Mouse (Mus musculus): ENCODE data around the gene Agtr2. TPM values are rescaled to one million over a fixed set of nuclear protein-coding genes. Genes with fewer than 3 reads are reported as not detected.
"Not testable (repeated sequence)": the region's sequence is repeated elsewhere in the genome, so short reads cannot be mapped to it uniquely, and the experiment has no call there.

Agtr2 gene
- 56.0 and 57.9 TPM in 2 replicates for total RNA-seq (2021)
- long read RNA-seq, experiment 1, transcript Agtr2-201 (3 exons, 3,283 nt) = major isoform, 30 of 31 reads
- long read RNA-seq, experiment 1, partial matches to known transcripts = 0 of 31 reads
- long read RNA-seq, experiment 1, other reads (novel, unspliced or antisense) = 1 of 31 reads
- long read RNA-seq, experiment 2, transcript Agtr2-201 (3 exons, 3,283 nt) = major isoform, 26 of 32 reads
- long read RNA-seq, experiment 2, partial matches to known transcripts = 0 of 32 reads
- long read RNA-seq, experiment 2, other reads (novel, unspliced or antisense) = 5 of 32 reads

GRCm38 (mm10) chrX:21484414-21484813 lies at the start of gene Agtr2:
Agtr2 (plus strand) TSS chrX:21484544.
- no peak for DNase-seq

- DNase-seq = no peak
Observed at GRCm38 (mm10) chrX:21452519-21452918, 31.8 kb upstream of the Agtr2 start.

GRCm38 (mm10) chrX:21488111-21488510 lies 3.8 kb downstream of the Agtr2 start:
- DNase-seq = no peak

- peak; percentile 12 for DNase-seq
Observed at GRCm38 (mm10) chrX:21500242-21500641, 15.9 kb downstream of the Agtr2 start.

GRCm38 (mm10) chrX:21507333-21507732 lies 23.0 kb downstream of the Agtr2 start:
- not testable (repeated sequence) for DNase-seq

- DNase-seq = no peak
Observed at GRCm38 (mm10) chrX:21522590-21522989, 38.2 kb downstream of the Agtr2 start.

Other genes starting within 250 kb of the Agtr2 start
- 0.30 and 0.34 TPM in 2 replicates for gene Slc6a14, start 230.4 kb downstream of the Agtr2 start, total RNA-seq (2021)

Data from adrenal gland, postnatal 14 days (tissue).